Mouse (Mus musculus): ENCODE results near the gene Prr5. TPM values are rescaled to one million over a fixed set of nuclear protein-coding genes. Genes with fewer than 3 reads are reported as not detected.
A peak's percentile ranks its signal among the peaks of the same experiment; 100 is the strongest.

The Prr5 gene
- polyA plus RNA-seq, 1 experiment from 2014 or later, result 12.1 TPM

GRCm38 (mm10) chr15:84653151-84653550, 16.3 kb upstream of the Prr5 start:
- Histone ChIP-seq H3K4me2 (replicated peaks; ENCODE audit: low read depth, low read length) (no peak overlapping the region), H3K4me1 (replicated peaks; ENCODE audit: control insufficient read depth, insufficient read depth, low read length) (0 out of 2 replicates have a peak, but pooled peaks cover 5% of the 10 kb centered on the region), H3K27me3 (ENCODE audit: control insufficient read depth, insufficient read depth, low read length) (no peaks in the 10 kb centered on the region), H3K4me3 (ENCODE audit: low read depth, low read length) (no peak overlapping the region), H3K36me3 (ENCODE audit: control insufficient read depth, insufficient read depth, low read length) (no peaks in the 10 kb centered on the region), H3K9me3 (ENCODE audit: control insufficient read depth, low read length) (no peaks in the 10 kb centered on the region), H3K9ac (ENCODE audit: low read depth, low read length) (no peak overlapping the region), H3K27ac (ENCODE audit: low read depth, low read length) (peak overlapping the region; percentile 78; the same call in 1 of the 2 replicates)
- ATAC-seq (ENCODE audit: low FRiP score) (no peak), DNase-seq (ENCODE audit: low spot score) (no peak)
- WGBS, result 91% methylated on average over 7 of the region's 7 CpGs

- no peaks in the 10 kb centered on the region for H3K27me3 ChIP-seq (ENCODE audit: control insufficient read depth, insufficient read depth, low read length)
- H3K9me3 ChIP-seq (ENCODE audit: control insufficient read depth, low read length), result no peaks in the 10 kb centered on the region
- peak; percentile 90 for ATAC-seq (ENCODE audit: low FRiP score)
- H3K9ac ChIP-seq (ENCODE audit: low read depth, low read length), result peak overlapping the region; percentile 49; the same call in 1 of the 2 replicates
- H3K4me2 ChIP-seq (replicated peaks; ENCODE audit: low read depth, low read length), result peak overlapping the region; percentile 30
- peak overlapping the region; percentile 78 for H3K27ac ChIP-seq (ENCODE audit: low read depth, low read length)
- peak; percentile 91 for DNase-seq (ENCODE audit: low spot score)
- WGBS, result 6% methylated on average over 28 of the region's 28 CpGs
- peak overlapping the region; percentile 12 for H3K4me3 ChIP-seq (ENCODE audit: low read depth, low read length)
- 0 out of 2 replicates have a peak, but pooled peaks cover 5% of the 10 kb centered on the region for H3K4me1 ChIP-seq (replicated peaks; ENCODE audit: control insufficient read depth, insufficient read depth, low read length)
- H3K36me3 ChIP-seq (ENCODE audit: control insufficient read depth, insufficient read depth, low read length), result no peaks in the 10 kb centered on the region
Observed at GRCm38 (mm10) chr15:84653979-84654966, 15.1 kb upstream of the Prr5 start.

- Histone ChIP-seq H3K36me3 (ENCODE audit: control insufficient read depth, insufficient read depth, low read length) (no peaks in the 10 kb centered on the region), H3K4me1 (replicated peaks; ENCODE audit: control insufficient read depth, insufficient read depth, low read length) (0 out of 2 replicates have a peak, but pooled peaks cover 5% of the 10 kb centered on the region), H3K9me3 (ENCODE audit: control insufficient read depth, low read length) (no peaks in the 10 kb centered on the region), H3K27me3 (ENCODE audit: control insufficient read depth, insufficient read depth, low read length) (no peaks in the 10 kb centered on the region), H3K4me3 (ENCODE audit: low read depth, low read length) (no peak overlapping the region), H3K9ac (ENCODE audit: low read depth, low read length) (no peak overlapping the region), H3K4me2 (replicated peaks; ENCODE audit: low read depth, low read length) (no peak overlapping the region), H3K27ac (ENCODE audit: low read depth, low read length) (peak overlapping the region; percentile 78)
- DNase-seq (ENCODE audit: low spot score) (no peak), ATAC-seq (ENCODE audit: low FRiP score) (no peak)
- WGBS, result 57% methylated on average over 10 of the region's 10 CpGs
Observed at GRCm38 (mm10) chr15:84654975-84655374, 14.4 kb upstream of the Prr5 start.

- H3K9ac ChIP-seq (ENCODE audit: low read depth, low read length), result no peak overlapping the region
- 0 out of 2 replicates have a peak, but pooled peaks cover 5% of the 10 kb centered on the region for H3K4me1 ChIP-seq (replicated peaks; ENCODE audit: control insufficient read depth, insufficient read depth, low read length)
- WGBS, result 91% methylated on average over 3 of the region's 3 CpGs
- no peak overlapping the region for H3K4me3 ChIP-seq (ENCODE audit: low read depth, low read length)
- H3K4me2 ChIP-seq (replicated peaks; ENCODE audit: low read depth, low read length), result no peak overlapping the region
- DNase-seq (ENCODE audit: low spot score) (no peak), ATAC-seq (ENCODE audit: low FRiP score) (no peak)
- H3K27ac ChIP-seq (ENCODE audit: low read depth, low read length), result no peak overlapping the region
- H3K27me3 ChIP-seq (ENCODE audit: control insufficient read depth, insufficient read depth, low read length), result no peaks in the 10 kb centered on the region
- H3K9me3 ChIP-seq (ENCODE audit: control insufficient read depth, low read length), result no peaks in the 10 kb centered on the region
- no peaks in the 10 kb centered on the region for H3K36me3 ChIP-seq (ENCODE audit: control insufficient read depth, insufficient read depth, low read length)
Observed at GRCm38 (mm10) chr15:84656689-84657088, 12.7 kb upstream of the Prr5 start.

- H3K9ac ChIP-seq (ENCODE audit: low read depth, low read length), result no peak overlapping the region
- no peaks in the 10 kb centered on the region for H3K27me3 ChIP-seq (ENCODE audit: control insufficient read depth, insufficient read depth, low read length)
- no peaks in the 10 kb centered on the region for H3K9me3 ChIP-seq (ENCODE audit: control insufficient read depth, low read length)
- peak; percentile 25; the same call in 1 of the 2 replicates for ATAC-seq (ENCODE audit: low FRiP score)
- H3K36me3 ChIP-seq (ENCODE audit: control insufficient read depth, insufficient read depth, low read length), result no peaks in the 10 kb centered on the region
- 44% methylated on average over 9 of the region's 9 CpGs for WGBS
- H3K27ac ChIP-seq (ENCODE audit: low read depth, low read length), result no peak overlapping the region
- no peak overlapping the region for H3K4me2 ChIP-seq (replicated peaks; ENCODE audit: low read depth, low read length)
- no peak for DNase-seq (ENCODE audit: low spot score)
- 0 out of 2 replicates have a peak, but pooled peaks cover 5% of the 10 kb centered on the region for H3K4me1 ChIP-seq (replicated peaks; ENCODE audit: control insufficient read depth, insufficient read depth, low read length)
- no peak overlapping the region for H3K4me3 ChIP-seq (ENCODE audit: low read depth, low read length)
Observed at GRCm38 (mm10) chr15:84657384-84658064, 11.9 kb upstream of the Prr5 start.

- Histone ChIP-seq H3K4me3 (ENCODE audit: low read depth, low read length) (no peak overlapping the region), H3K27ac (ENCODE audit: low read depth, low read length) (no peak overlapping the region), H3K27me3 (ENCODE audit: control insufficient read depth, insufficient read depth, low read length) (no peaks in the 10 kb centered on the region), H3K4me1 (replicated peaks; ENCODE audit: control insufficient read depth, insufficient read depth, low read length) (0 out of 2 replicates have a peak, but pooled peaks cover 5% of the 10 kb centered on the region), H3K4me2 (replicated peaks; ENCODE audit: low read depth, low read length) (no peak overlapping the region), H3K36me3 (ENCODE audit: control insufficient read depth, insufficient read depth, low read length) (no peaks in the 10 kb centered on the region), H3K9me3 (ENCODE audit: control insufficient read depth, low read length) (no peaks in the 10 kb centered on the region), H3K9ac (ENCODE audit: low read depth, low read length) (no peak overlapping the region)
- 93% methylated on average over 5 of the region's 5 CpGs for WGBS
- DNase-seq (ENCODE audit: low spot score) (no peak), ATAC-seq (ENCODE audit: low FRiP score) (no peak)
Observed at GRCm38 (mm10) chr15:84658655-84659054, 10.8 kb upstream of the Prr5 start.

GRCm38 (mm10) chr15:84659856-84660255, 9.6 kb upstream of the Prr5 start:
- ATAC-seq (ENCODE audit: low FRiP score) (no peak), DNase-seq (ENCODE audit: low spot score) (no peak)
- Histone ChIP-seq H3K9ac (ENCODE audit: low read depth, low read length) (no peak overlapping the region), H3K27ac (ENCODE audit: low read depth, low read length) (no peak overlapping the region), H3K27me3 (ENCODE audit: control insufficient read depth, insufficient read depth, low read length) (peaks cover 5% of the 10 kb centered on the region), H3K4me1 (replicated peaks; ENCODE audit: control insufficient read depth, insufficient read depth, low read length) (0 out of 2 replicates have a peak, but pooled peaks cover 5% of the 10 kb centered on the region), H3K9me3 (ENCODE audit: control insufficient read depth, low read length) (no peaks in the 10 kb centered on the region), H3K36me3 (ENCODE audit: control insufficient read depth, insufficient read depth, low read length) (no peaks in the 10 kb centered on the region), H3K4me2 (replicated peaks; ENCODE audit: low read depth, low read length) (no peak overlapping the region), H3K4me3 (ENCODE audit: low read depth, low read length) (no peak overlapping the region)
- WGBS, result 76% methylated on average over 5 of the region's 5 CpGs

- Histone ChIP-seq H3K9me3 (ENCODE audit: control insufficient read depth, low read length) (no peaks in the 10 kb centered on the region), H3K9ac (ENCODE audit: low read depth, low read length) (no peak overlapping the region), H3K4me1 (replicated peaks; ENCODE audit: control insufficient read depth, insufficient read depth, low read length) (0 out of 2 replicates have a peak, but pooled peaks cover 3% of the 10 kb centered on the region), H3K36me3 (ENCODE audit: control insufficient read depth, insufficient read depth, low read length) (no peaks in the 10 kb centered on the region), H3K4me3 (ENCODE audit: low read depth, low read length) (no peak overlapping the region), H3K27me3 (ENCODE audit: control insufficient read depth, insufficient read depth, low read length) (peaks cover 7% of the 10 kb centered on the region), H3K27ac (ENCODE audit: low read depth, low read length) (no peak overlapping the region), H3K4me2 (replicated peaks; ENCODE audit: low read depth, low read length) (no peak overlapping the region)
- WGBS, result 96% methylated on average over 5 of the region's 5 CpGs
- ATAC-seq (ENCODE audit: low FRiP score) (no peak), DNase-seq (ENCODE audit: low spot score) (no peak)
Observed at GRCm38 (mm10) chr15:84661274-84661673, 8.1 kb upstream of the Prr5 start.
